17 mouse cellular contexts compared by ENCODE assay signal in genomic region chr5:91603787-91604439, GRCm38 (mm10).
DNase-seq lines count a peak whose midpoint lies in the region; ATAC-seq and TF ChIP-seq lines count a peak whose summit lies in the region.
"Had no signal": no experiment of that assay in that cellular context is flagged by ENCODE, and none has a peak within 500 bp of the region (broad histone marks: within the 10 kb centered on the region; RNA-seq: fewer than 3 reads in every experiment).

No protein-coding gene starts in this region.

- H3K27ac ChIP-seq in limb, embryonic 11.5 days (replicated peaks; ENCODE audit: low read depth, low read length), result no peak overlapping the region
- no peak overlapping the region for H3K27ac ChIP-seq in limb, embryonic 10.5 days
- no peak overlapping the region for H3K27ac ChIP-seq in embryonic facial prominence, embryonic 13.5 days
- no peak overlapping the region for H3K27ac ChIP-seq in limb, embryonic 14.5 days (replicated peaks; ENCODE audit: low read depth, low read length)
- H3K27ac ChIP-seq: limb, embryonic 15.5 days had no signal

- no peaks in the 10 kb centered on the region for H3K9me3 ChIP-seq in limb, embryonic 11.5 days (ENCODE audit: control insufficient read depth, low read length)
- no peaks in the 10 kb centered on the region for H3K9me3 ChIP-seq in limb, embryonic 10.5 days (replicated peaks)
- H3K9me3 ChIP-seq in embryonic facial prominence, embryonic 13.5 days, result no peaks in the 10 kb centered on the region
- no peaks in the 10 kb centered on the region for H3K9me3 ChIP-seq in limb, embryonic 14.5 days (ENCODE audit: control insufficient read depth, low read length)
- H3K9me3 ChIP-seq: G1E; limb, embryonic 15.5 days had no signal

- intact Hi-C loops in gastrocnemius, postnatal 14 days (cut with DNase I; ENCODE audit: low total_unique reads), result no loop called here

- H3K36me3 ChIP-seq in limb, embryonic 11.5 days (ENCODE audit: control insufficient read depth, insufficient read depth, low read length), result no peaks in the 10 kb centered on the region
- no peaks in the 10 kb centered on the region for H3K36me3 ChIP-seq in limb, embryonic 10.5 days
- H3K36me3 ChIP-seq in embryonic facial prominence, embryonic 13.5 days, result peaks cover 4% of the 10 kb centered on the region; the same call in 1 of the 2 replicates
- no peaks in the 10 kb centered on the region for H3K36me3 ChIP-seq in limb, embryonic 14.5 days (ENCODE audit: control insufficient read depth, insufficient read depth, low read length)
- H3K36me3 ChIP-seq: limb, embryonic 15.5 days had no signal

- H3K4me2 ChIP-seq in limb, embryonic 11.5 days (ENCODE audit: low read depth, severe bottlenecking), result no peak overlapping the region
- H3K4me2 ChIP-seq in embryonic facial prominence, embryonic 13.5 days, result peak overlapping the region; percentile 28; the same call in 1 of the 2 replicates
- 0 out of 2 replicates have a peak overlapping the region, but pooled peaks have one; percentile 9 for H3K4me2 ChIP-seq in limb, embryonic 14.5 days (replicated peaks; ENCODE audit: low read depth, low read length, severe bottlenecking)
- H3K4me2 ChIP-seq: heart, embryonic 11.5 days; limb, embryonic 15.5 days had no signal

- 0 out of 2 replicates have a peak, but pooled peaks have one; percentile 46 for ATAC-seq in limb, embryonic 11.5 days (ENCODE audit: insufficient number of reproducible peaks, low FRiP score, low TSS enrichment, low read depth)
- no peak for ATAC-seq in embryonic facial prominence, embryonic 13.5 days (ENCODE audit: insufficient number of reproducible peaks, insufficient read depth, low FRiP score, low TSS enrichment, low read depth)
- ATAC-seq in limb, embryonic 14.5 days (ENCODE audit: low FRiP score, low read depth), result peak; percentile 39; the same call in 1 of the 2 replicates

- WGBS in limb, embryonic 11.5 days, result 53% methylated on average over 12 of the region's 12 CpGs
- WGBS in limb, embryonic 10.5 days, result 57% methylated on average over 12 of the region's 12 CpGs
- 30% methylated on average over 12 of the region's 12 CpGs for WGBS in embryonic facial prominence, embryonic 13.5 days
- 39% methylated on average over 12 of the region's 12 CpGs for WGBS in limb, embryonic 14.5 days

- H3K4me1 ChIP-seq in limb, embryonic 11.5 days (ENCODE audit: control insufficient read depth, insufficient read depth, low read length), result 0 out of 2 replicates have a peak, but pooled peaks cover 3% of the 10 kb centered on the region
- H3K4me1 ChIP-seq in limb, embryonic 10.5 days, result peaks cover 12% of the 10 kb centered on the region
- H3K4me1 ChIP-seq in embryonic facial prominence, embryonic 13.5 days, result peaks cover 13% of the 10 kb centered on the region
- peaks cover 8% of the 10 kb centered on the region; the same call in 1 of the 2 replicates for H3K4me1 ChIP-seq in limb, embryonic 14.5 days (ENCODE audit: control insufficient read depth, insufficient read depth, low read length)

- no peak for TF ChIP-seq POLR2A in limb, embryonic 14.5 days (IDR thresholded peaks at IDR 0.05; ENCODE audit: borderline replicate concordance, extremely low read depth, insufficient read depth, insufficient read length)

- no peak overlapping the region for H3K9ac ChIP-seq in limb, embryonic 11.5 days (ENCODE audit: low read length)
- H3K9ac ChIP-seq in embryonic facial prominence, embryonic 13.5 days, result no peak overlapping the region
- no peak overlapping the region for H3K9ac ChIP-seq in limb, embryonic 14.5 days (ENCODE audit: low read depth, low read length, severe bottlenecking)
- H3K9ac ChIP-seq: limb, embryonic 15.5 days had no signal

- H3K4me3 ChIP-seq in limb, embryonic 11.5 days (ENCODE audit: low read depth, low read length), result no peak overlapping the region
- H3K4me3 ChIP-seq in limb, embryonic 10.5 days, result no peak overlapping the region
- H3K4me3 ChIP-seq in embryonic facial prominence, embryonic 13.5 days, result no peak overlapping the region
- H3K4me3 ChIP-seq in limb, embryonic 14.5 days (replicated peaks; ENCODE audit: low read length), result no peak overlapping the region
- H3K4me3 ChIP-seq: limb, embryonic 15.5 days had no signal

- peak; percentile 33 to 44 for DNase-seq in gastrocnemius, adult 8-10 months (ENCODE audit: low spot score in 2 of 2)
- no peak for DNase-seq in gastrocnemius, postnatal 14 days
- peak; percentile 27 for DNase-seq in limb, embryonic 11.5 days (ENCODE audit: low spot score)
- no peak for DNase-seq in limb, embryonic 10.5 days (ENCODE audit: low spot score)
- DNase-seq in limb, embryonic 14.5 days (ENCODE audit: low spot score), result peak; percentile 21
- DNase-seq in adrenal gland, postnatal 14 days, result no peak
- DNase-seq: adrenal gland, postnatal 25 days; cerebellum, postnatal 25 days; heart, postnatal 4 days; kidney, adult 9 months; layer of hippocampus, postnatal 36 days; lung, adult 2 months; thymus, adult 18-20 months had no signal

- no peaks in the 10 kb centered on the region for H3K27me3 ChIP-seq in limb, embryonic 11.5 days (ENCODE audit: control insufficient read depth, insufficient read depth, low read length)
- no peaks in the 10 kb centered on the region for H3K27me3 ChIP-seq in limb, embryonic 10.5 days (ENCODE audit: low read depth, poor library complexity, severe bottlenecking)
- no peaks in the 10 kb centered on the region for H3K27me3 ChIP-seq in embryonic facial prominence, embryonic 13.5 days
- no peaks in the 10 kb centered on the region for H3K27me3 ChIP-seq in limb, embryonic 14.5 days (ENCODE audit: control insufficient read depth, insufficient read depth, low read length)
- H3K27me3 ChIP-seq: limb, embryonic 15.5 days had no signal

Comparison
In these comparisons a context has a peak if more than half of its experiments do, and no peak if none do; other contexts are left out.
1. DNase-seq: peak in gastrocnemius, adult 8-10 months (2 of 2), limb, embryonic 11.5 days (single experiment) and limb, embryonic 14.5 days (single experiment); none in gastrocnemius, postnatal 14 days (single experiment), limb, embryonic 10.5 days (single experiment) and adrenal gland, postnatal 14 days (single experiment).